Mouse (Mus musculus): ENCODE measurements around the gene Ttc6.

Ttc6 gene

GRCm38 (mm10) chr12:57563909-57564308, at the start of gene Ttc6:
Gene Ttc6, plus strand, starts transcription at chr12:57564113.
- DNase-seq (ENCODE audit: low spot score in 2 of 2) = no peak

GRCm38 (mm10) chr12:57514552-57514951, 49.4 kb upstream of the Ttc6 start:
- DNase-seq (ENCODE audit: low spot score in 2 of 2) = no peak

DNA sequence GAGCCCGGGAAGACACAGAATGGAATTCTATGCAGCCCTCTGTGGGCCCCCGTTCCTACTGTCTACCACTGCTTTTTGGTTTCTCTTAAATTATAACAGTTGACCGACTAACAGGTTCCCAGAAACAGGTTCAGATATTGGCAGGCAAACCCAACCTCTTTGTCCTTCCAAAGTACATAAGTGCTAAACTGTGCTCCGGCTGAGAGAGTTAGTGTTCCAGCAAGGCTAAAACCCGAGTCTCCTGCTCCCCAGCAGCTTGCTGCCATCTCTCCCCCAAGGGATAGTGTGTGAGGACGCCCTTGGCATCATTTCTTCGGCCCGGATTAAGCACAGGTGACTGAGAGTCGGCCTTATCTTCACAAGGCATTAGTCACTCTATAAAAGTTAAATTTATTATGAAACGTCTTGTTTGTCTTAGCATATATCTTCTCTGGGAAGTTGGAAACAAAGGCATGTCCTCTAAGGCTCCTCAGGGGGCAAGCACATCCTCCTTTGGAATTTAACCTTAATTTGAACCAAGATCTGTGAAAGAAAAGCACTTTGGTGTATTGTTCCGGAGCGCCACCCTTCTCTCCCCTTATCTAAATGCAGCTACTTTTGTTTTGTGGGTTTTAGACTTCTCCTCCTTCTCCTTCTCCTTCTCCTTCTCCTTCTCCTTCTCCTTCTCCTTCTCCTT, 48.1 kb upstream of the Ttc6 start:
- DNase-seq (ENCODE audit: low spot score in 2 of 2) = peak in 1 of 2 experiments; percentile 34

- no peak for DNase-seq (ENCODE audit: low spot score in 2 of 2)
These were observed 35.6 kb upstream of the Ttc6 start for GRCm38 (mm10) chr12:57528335-57528734.

- DNase-seq (ENCODE audit: low spot score in 2 of 2) = no peak
These were observed 33.4 kb upstream of the Ttc6 start for GRCm38 (mm10) chr12:57530474-57530873.

DNA sequence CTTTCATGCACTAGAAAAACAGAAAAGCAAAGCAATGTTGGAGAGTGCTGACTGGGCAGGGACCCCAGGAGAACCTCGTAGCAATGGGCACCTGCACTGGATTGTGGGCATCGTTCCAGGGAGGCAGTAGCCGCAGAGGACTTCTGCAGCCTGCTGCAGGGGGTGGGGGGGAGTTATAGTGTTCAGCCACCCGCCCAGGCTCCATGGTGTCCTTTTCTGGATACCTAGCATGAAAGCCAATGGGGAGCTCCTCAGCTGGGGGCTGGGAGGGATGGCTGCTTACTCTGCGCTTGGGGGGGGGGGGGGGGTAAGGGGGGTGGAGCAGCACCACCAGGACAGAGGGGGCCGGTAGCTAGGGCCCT, 29.4 kb upstream of the Ttc6 start:
- DNase-seq (ENCODE audit: low spot score in 2 of 2) = no peak

- no peak for DNase-seq (ENCODE audit: low spot score in 2 of 2)
These were observed 28.9 kb upstream of the Ttc6 start for GRCm38 (mm10) chr12:57534879-57535611.

DNA sequence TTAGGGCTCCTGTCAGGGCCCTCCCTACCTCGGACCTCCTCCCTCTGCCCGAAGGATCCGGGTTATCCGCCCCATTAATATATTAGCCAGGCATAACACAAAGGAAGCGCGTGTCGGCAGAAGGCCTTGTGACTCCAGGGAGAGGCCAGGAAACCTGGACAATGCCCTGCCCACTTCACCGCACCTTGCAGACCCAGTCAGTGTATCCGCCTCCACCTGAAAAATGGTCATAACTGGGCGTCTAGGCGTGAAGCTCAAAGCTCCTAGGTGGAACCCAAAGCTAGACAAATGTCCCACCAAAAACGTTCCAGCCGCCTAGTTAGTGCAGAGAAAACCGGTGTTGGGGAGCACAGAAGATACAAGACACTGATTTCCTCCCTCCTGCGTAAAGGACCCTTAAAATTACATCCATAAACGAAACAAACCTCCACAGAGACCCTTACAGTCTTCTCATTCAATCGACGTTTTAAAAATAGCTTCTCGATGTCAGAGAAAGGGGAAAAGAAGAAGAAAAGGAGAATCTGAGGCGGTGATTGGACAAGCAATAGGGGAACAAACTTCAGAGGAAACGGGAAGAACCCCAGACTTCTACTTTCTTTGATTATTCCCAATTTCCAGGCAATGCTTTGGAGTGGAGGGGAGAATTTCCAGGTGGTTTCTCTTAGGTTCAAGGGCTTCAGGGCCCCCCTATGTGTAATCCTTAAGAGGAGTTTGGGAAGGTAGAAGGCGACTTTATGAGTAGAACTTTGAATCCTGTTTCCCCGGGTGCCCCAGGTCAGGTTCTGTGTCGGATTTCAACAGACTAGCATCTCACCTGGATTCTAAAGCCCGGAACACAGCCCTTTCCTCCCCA, 27.6 kb upstream of the Ttc6 start:
- no peak for DNase-seq (ENCODE audit: low spot score in 2 of 2)

DNA sequence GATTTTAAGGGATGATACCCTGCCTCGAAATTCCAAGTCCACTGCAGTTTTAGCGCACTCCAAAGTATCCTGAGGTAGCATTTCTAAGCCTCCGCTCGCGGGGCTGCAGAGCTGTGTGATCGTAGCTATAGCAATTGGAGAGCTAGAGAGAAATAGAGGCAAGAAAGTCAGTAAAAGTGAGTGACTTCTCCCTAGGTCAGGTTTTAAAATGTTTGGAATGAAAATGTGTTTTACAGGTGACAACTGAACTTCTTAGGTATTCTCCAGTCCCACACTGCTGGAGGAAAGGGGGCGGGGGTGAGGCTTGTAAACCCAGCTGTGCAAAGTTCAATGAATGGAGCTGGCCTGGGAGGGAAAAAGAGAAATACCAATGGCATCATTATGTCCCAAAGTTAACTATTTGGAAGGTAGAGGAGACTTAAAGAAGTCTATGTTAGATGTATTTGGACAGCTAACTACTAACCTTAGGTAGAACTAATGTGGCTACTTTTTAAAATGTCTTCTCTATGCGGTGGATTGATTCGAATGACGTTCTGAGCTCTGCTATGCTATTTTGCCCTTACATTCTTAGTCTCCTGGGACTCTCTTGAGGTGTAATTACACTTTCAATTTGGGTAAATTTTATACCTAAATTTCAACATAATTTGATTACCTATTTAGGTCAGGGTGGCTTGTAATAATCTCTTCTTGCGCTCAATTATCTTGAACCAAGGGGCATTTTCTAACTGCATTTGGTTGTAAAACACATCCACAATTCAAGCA, 26.8 kb upstream of the Ttc6 start:
- no peak for DNase-seq (ENCODE audit: low spot score in 2 of 2)

- DNase-seq (ENCODE audit: low spot score in 2 of 2) = no peak
These were observed 25.9 kb upstream of the Ttc6 start for GRCm38 (mm10) chr12:57537791-57538587.

GRCm38 (mm10) chr12:57538588-57539550, 25.0 kb upstream of the Ttc6 start:
- no peak for DNase-seq (ENCODE audit: low spot score in 2 of 2)

DNA sequence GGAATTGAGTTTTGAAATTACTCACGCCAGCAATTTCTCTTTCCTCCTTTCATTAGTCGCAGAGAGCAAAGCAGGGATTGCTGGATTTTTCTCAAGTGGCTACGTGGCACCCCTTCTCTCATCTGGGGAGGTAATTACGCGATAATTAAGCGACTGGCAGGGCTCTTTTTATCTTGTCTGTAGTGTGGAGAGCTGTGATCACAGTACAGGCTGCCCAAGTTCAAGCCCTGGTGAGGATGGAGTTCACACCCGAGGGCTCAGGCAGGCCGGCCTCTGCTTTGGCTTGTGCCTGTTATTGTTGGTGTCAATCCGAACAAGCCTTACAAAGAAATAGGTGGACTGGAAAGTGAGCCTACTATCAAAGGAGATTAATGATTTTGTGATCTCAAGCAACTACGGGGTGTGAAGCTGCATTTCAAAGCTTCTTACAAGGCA, 24.3 kb upstream of the Ttc6 start:
- DNase-seq (ENCODE audit: low spot score in 2 of 2) = no peak

GRCm38 (mm10) chr12:57541118-57541517, 22.8 kb upstream of the Ttc6 start:
- no peak for DNase-seq (ENCODE audit: low spot score in 2 of 2)

DNA sequence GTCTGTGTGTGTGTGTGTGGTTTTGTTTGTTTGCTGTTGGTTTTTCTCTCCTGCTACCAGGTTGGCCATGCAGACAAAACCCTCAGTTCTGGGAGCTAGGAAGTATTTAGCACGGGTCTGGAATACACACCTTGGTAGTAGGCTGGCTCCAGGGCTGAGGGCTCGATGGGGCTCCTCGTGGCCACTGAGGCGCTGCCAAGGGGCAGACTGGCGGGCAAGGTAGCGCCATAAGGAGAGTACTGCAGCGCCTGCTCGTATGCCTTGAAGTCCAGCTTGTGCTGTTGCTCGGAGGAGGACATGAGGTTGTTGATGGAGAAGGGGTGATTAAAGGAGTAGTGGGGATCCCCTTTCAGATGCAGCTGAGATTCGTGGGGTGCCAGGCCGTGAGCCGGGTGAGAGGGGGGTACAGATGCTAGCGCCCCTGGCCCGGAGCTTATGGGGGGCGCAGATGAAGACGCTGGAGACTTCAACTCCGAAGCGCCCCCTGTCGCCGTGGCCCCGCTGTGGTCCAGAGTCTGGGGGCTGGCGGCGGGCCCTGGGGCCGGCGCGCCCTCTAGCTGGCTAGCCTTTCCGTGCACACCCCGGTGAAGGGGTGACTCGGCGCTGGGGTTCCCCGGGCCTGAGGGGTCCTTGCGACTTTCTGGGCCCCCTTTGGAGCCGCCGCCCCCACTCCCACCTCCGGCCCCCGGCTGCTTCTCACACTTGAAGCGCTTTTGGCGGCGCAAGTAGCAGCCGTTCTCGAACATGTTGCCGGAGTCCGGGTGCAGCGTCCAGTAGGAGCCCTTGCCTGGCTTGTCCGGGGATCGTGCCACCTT, 21.8 kb upstream of the Ttc6 start:
- DNase-seq (ENCODE audit: low spot score in 2 of 2) = peak in 1 of 2 experiments; percentile 68

GRCm38 (mm10) chr12:57542746-57543626, 20.9 kb upstream of the Ttc6 start:
- peak in 1 of 2 experiments; percentile 68 for DNase-seq (ENCODE audit: low spot score in 2 of 2)

DNA sequence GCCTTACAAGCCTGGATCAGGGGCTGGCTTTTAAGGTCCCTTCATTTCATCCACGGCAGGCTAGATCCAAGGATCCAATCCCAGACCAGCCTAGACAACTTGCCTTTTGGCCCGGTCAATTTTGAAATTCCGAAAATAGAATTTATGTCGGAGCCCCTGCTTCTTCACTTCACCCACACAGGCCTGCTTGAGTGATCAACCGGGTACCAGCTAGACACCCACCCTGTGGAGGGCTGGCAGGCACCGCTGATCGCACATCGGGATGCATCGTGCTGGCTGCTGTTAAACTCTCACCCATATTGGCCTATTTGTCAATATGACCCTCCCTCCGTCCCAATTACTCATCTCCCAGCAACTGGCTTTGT, 20.3 kb upstream of the Ttc6 start:
- DNase-seq (ENCODE audit: low spot score in 2 of 2) = no peak

GRCm38 (mm10) chr12:57544641-57545370, 19.1 kb upstream of the Ttc6 start:
- no peak for DNase-seq (ENCODE audit: low spot score in 2 of 2)
